Mouse (Mus musculus): Measurements from ENCODE around the gene Wnk3. TPM values are rescaled to one million over a fixed set of nuclear protein-coding genes. Genes with fewer than 3 reads are reported as not detected.

The Wnk3 gene
- polyA plus RNA-seq, 1 experiment = 9.6 TPM

- TF ChIP-seq CTCF (IDR thresholded peaks at IDR 0.05; ENCODE audit: extremely low read depth, insufficient read depth, low read length) (no peak), POLR2A (IDR thresholded peaks at IDR 0.05; ENCODE audit: extremely low read depth, insufficient read depth, low read length) (peak; percentile 76; the same call in 1 of the 2 replicates)
- peak within 1 kb of the TSS; percentile 76 for H3K4me3 ChIP-seq (ENCODE audit: insufficient read depth, low read length)
Observed at GRCm38 (mm10) chrX:151343761-151344500, 146.1 kb downstream of the Wnk3 start, which contains the start of gene Fam120c. Gene Fam120c (plus strand): TSS chrX:151344175.

GRCm38 (mm10) chrX:151344501-151344984 lies 146.7 kb downstream of the Wnk3 start:
- TF ChIP-seq POLR2A (IDR thresholded peaks at IDR 0.05; ENCODE audit: extremely low read depth, insufficient read depth, low read length) = 0 out of 2 replicates have a peak, but pooled peaks have one; percentile 17
- TF ChIP-seq CTCF (IDR thresholded peaks at IDR 0.05; ENCODE audit: extremely low read depth, insufficient read depth, low read length) = no peak
- Histone ChIP-seq H3K4me3 (ENCODE audit: insufficient read depth, low read length) (peak overlapping the region; percentile 76), H3K27ac (ENCODE audit: insufficient read depth, low read length) (peak overlapping the region; percentile 82), H3K4me1 (ENCODE audit: control insufficient read depth, insufficient read depth, low read length) (no peaks in the 10 kb centered on the region)

More at GRCm38 (mm10) chrX:151343761-151344500, 146.1 kb downstream of the Wnk3 start, which contains the start of gene Fam120c:
- Histone ChIP-seq H3K27ac (ENCODE audit: insufficient read depth, low read length) (peak within 1 kb of the TSS; percentile 89), H3K4me1 (ENCODE audit: control insufficient read depth, insufficient read depth, low read length) (no peaks in the 10 kb centered on the region)

GRCm38 (mm10) chrX:151345333-151346125 lies 147.7 kb downstream of the Wnk3 start:
- TF ChIP-seq POLR2A (IDR thresholded peaks at IDR 0.05; ENCODE audit: extremely low read depth, insufficient read depth, low read length) (no peak), CTCF (IDR thresholded peaks at IDR 0.05; ENCODE audit: extremely low read depth, insufficient read depth, low read length) (no peak)
- H3K27ac ChIP-seq (ENCODE audit: insufficient read depth, low read length) = no peak overlapping the region
- H3K4me3 ChIP-seq (ENCODE audit: insufficient read depth, low read length) = peak overlapping the region; percentile 76
- H3K4me1 ChIP-seq (ENCODE audit: control insufficient read depth, insufficient read depth, low read length) = no peaks in the 10 kb centered on the region

GRCm38 (mm10) chrX:151347278-151347677 lies 149.4 kb downstream of the Wnk3 start:
- no peak overlapping the region for H3K27ac ChIP-seq (ENCODE audit: insufficient read depth, low read length)
- no peak for TF ChIP-seq CTCF (IDR thresholded peaks at IDR 0.05; ENCODE audit: extremely low read depth, insufficient read depth, low read length)
- TF ChIP-seq POLR2A (IDR thresholded peaks at IDR 0.05; ENCODE audit: extremely low read depth, insufficient read depth, low read length) = no peak
- no peaks in the 10 kb centered on the region for H3K4me1 ChIP-seq (ENCODE audit: control insufficient read depth, insufficient read depth, low read length)
- H3K4me3 ChIP-seq (ENCODE audit: insufficient read depth, low read length) = no peak overlapping the region

DNA sequence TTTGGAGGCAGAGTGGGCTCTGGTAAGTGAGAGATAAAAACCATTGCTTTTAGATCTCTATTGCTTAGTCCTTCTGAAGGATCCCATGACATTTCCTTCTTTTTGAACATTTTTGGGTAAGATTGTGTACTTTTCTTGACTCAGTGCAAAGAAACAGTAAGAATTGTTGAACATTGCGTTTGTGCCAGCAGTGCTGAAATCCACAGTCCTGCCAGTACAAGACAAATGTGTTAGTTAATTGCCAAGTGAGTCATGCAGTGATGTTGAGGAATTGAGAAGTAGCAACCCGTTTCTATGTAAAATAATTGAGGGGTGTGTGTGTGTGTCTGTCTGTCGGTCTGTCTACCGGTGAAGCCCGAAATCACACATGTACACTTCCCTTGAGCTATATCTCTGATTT lies 151.4 kb downstream of the Wnk3 start:
- Histone ChIP-seq H3K4me1 (ENCODE audit: control insufficient read depth, insufficient read depth, low read length) (no peaks in the 10 kb centered on the region), H3K4me3 (ENCODE audit: insufficient read depth, low read length) (no peak overlapping the region), H3K27ac (ENCODE audit: insufficient read depth, low read length) (no peak overlapping the region)
- TF ChIP-seq POLR2A (IDR thresholded peaks at IDR 0.05; ENCODE audit: extremely low read depth, insufficient read depth, low read length) = no peak
- no peak for TF ChIP-seq CTCF (IDR thresholded peaks at IDR 0.05; ENCODE audit: extremely low read depth, insufficient read depth, low read length)

Other genes starting within 250 kb of the Wnk3 start
- gene Gnl3l, start 180.8 kb upstream of the Wnk3 start, polyA plus RNA-seq (2012; rRNA removed) = 78.9 and 79.7 TPM in 2 replicates
- gene Fgd1, start 151.9 kb upstream of the Wnk3 start, polyA plus RNA-seq (2012; rRNA removed) = 14.0 and 15.8 TPM in 2 replicates
- gene Tsr2, start 101.5 kb upstream of the Wnk3 start, polyA plus RNA-seq (2012; rRNA removed) = 60.0 and 65.9 TPM in 2 replicates
- 13.0 and 13.1 TPM in 2 replicates for gene Fam120c, start 146.1 kb downstream of the Wnk3 start, polyA plus RNA-seq (2012; rRNA removed)

Data from cortical plate, adult 2 months (tissue).